Mouse (Mus musculus) liver, adult 2 months (tissue): ENCODE measurements around the gene Slc16a10.

Source experiments
- CTCF ChIP-seq: fragments of 200-500 bp; IDR thresholded peaks from 2 replicates; pipeline ENCODE4 v1.5.1; 2011; ENCODE audit warnings: low read depth, low read length, control low read depth
- POLR2A ChIP-seq: fragments of 200-500 bp; IDR thresholded peaks from 2 replicates; pipeline ENCODE4 v1.6.1; 2011; ENCODE audit warnings: low read length, control low read depth; ENCODE audit not compliant: insufficient read depth; ENCODE audit errors: extremely low read depth

DNA sequence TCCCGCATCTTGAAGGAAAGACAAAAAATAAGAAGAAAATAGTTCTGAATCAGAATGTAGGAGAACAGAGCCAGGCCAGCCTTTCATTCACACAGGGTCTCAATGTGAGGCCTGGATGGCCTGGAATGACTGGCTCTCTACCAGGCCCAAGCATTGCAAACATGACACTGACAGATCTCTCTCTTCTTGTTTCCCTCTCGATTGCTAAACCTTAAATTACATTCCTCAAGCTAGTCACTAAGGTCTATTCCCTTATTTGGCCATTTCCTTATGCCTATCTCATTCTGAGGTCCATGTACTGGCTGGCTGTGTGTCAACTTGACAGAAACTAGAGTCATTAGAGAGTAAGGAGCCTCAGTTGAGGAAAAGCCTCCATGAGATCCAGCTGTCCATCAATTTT lies 38.0 kb upstream of the Slc16a10 start:
- TF ChIP-seq CTCF (no peak), POLR2A (no peak)
